Mouse (Mus musculus) neural tube, embryonic 11.5 days (tissue): ENCODE measurements around the gene Slc16a5. TPM values are rescaled to one million over a fixed set of nuclear protein-coding genes. Genes with fewer than 3 reads are reported as not detected.
"Not testable (repeated sequence)": the region's sequence is repeated elsewhere in the genome, so short reads cannot be mapped to it uniquely, and the experiment has no call there.

Experiments
- ATAC-seq: fragments of 200-750 bp; cut with Nextera tagmentation; 2 replicates; pipeline ENCODE4 v1.8.0; 2017; ENCODE audit warnings: moderate number of reproducible peaks, mild to moderate bottlenecking, moderate TSS enrichment, moderate library complexity; ENCODE audit not compliant: insufficient read depth, low FRiP score, low TSS enrichment
- DNase-seq: peaks from one replicate; pipeline ENCODE4 v3.0.0-alpha.2; 2015; ENCODE audit warnings: low spot score
- H3K27ac ChIP-seq: fragments of 300-500 bp; sonication (generic); 2 replicates; pipeline ENCODE4 v1.5.1; 2014; ENCODE audit warnings: low read depth, mild to moderate bottlenecking, low read length
- H3K27me3 ChIP-seq: fragments of 300-500 bp; sonication (generic); 2 replicates; pipeline ENCODE4 v1.6.1; 2014; ENCODE audit warnings: mild to moderate bottlenecking, low read length, mixed read lengths; ENCODE audit not compliant: control insufficient read depth, insufficient read depth
- H3K36me3 ChIP-seq: fragments of 300-500 bp; sonication (generic); 2 replicates; pipeline ENCODE4 v1.6.1; 2014; ENCODE audit warnings: mild to moderate bottlenecking, low read length, moderate library complexity, mixed read lengths; ENCODE audit not compliant: control insufficient read depth, insufficient read depth
- H3K4me1 ChIP-seq: fragments of 300-500 bp; sonication (generic); 2 replicates; pipeline ENCODE4 v1.6.1; 2014; ENCODE audit warnings: low read length, mixed read lengths; ENCODE audit not compliant: control insufficient read depth, insufficient read depth
- H3K4me2 ChIP-seq: fragments of 300-500 bp; sonication (generic); 2 replicates; pipeline ENCODE4 v1.6.1; 2014; ENCODE audit warnings: low read depth, mild to moderate bottlenecking, moderate library complexity
- H3K4me3 ChIP-seq: fragments of 300-500 bp; sonication (generic); 2 replicates; pipeline ENCODE4 v1.5.1; 2014; ENCODE audit warnings: low read depth, low read length
- H3K9ac ChIP-seq: fragments of 300-500 bp; sonication (generic); 2 replicates; pipeline ENCODE4 v1.6.1; 2014; ENCODE audit warnings: mild to moderate bottlenecking, low read length
- H3K9me3 ChIP-seq: fragments of 300-500 bp; sonication (generic); 2 replicates; pipeline ENCODE4 v1.6.1; 2016; ENCODE audit warnings: low read length; ENCODE audit not compliant: control insufficient read depth
- WGBS: fragments of 180-500 bp; shearing (Covaris S2); extraction: QIAGEN DNeasy Blood & Tissue Kit; methylation state at CpG from one replicate; pipeline ENCODE4 v1.1.7; 2014; 5-methylcytosine and 5-hydroxymethylcytosine counted together
- polyA plus RNA-seq: library from polyadenylated mRNA; unstranded; fragments of >200 nt; fragmentation: Nextera tagmentation; extraction: Ambion mirVana; gene quantifications from 2 replicates; pipeline ENCODE4 v1.2.1, GENCODE M21; 2014

The Slc16a5 gene
- polyA plus RNA-seq, 1 experiment from 2014 or later, result 0.11 TPM

DNA sequence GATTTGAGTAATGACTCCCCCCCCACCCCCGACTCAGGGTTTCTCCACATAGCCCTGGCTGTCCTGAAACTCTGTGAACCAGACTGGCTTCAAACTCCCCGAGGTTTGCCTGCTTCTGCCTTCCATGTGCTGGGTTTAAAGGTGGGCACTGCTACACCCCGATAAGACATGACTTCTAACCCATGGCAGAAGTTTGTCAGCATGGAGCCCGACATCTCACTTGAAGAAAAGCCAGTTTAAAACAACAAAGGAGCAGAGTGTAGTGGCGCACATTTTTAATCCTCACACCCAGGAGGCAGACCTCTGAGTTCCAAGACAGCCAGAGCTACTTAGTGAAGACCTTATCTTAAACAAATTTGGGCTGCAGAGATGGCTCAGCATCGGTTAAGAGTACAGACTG, 30.1 kb downstream of the Slc16a5 start:
- Histone ChIP-seq H3K9me3 (no peaks in the 10 kb centered on the region), H3K36me3 (peaks cover 3% of the 10 kb centered on the region; the same call in 1 of the 2 replicates), H3K4me2 (peak overlapping the region; percentile 56), H3K4me1 (peaks cover 3% of the 10 kb centered on the region), H3K4me3 (no peak overlapping the region), H3K27ac (no peak overlapping the region), H3K9ac (no peak overlapping the region), H3K27me3 (no peaks in the 10 kb centered on the region)
- WGBS, result 44% methylated on average over 6 of the region's 6 CpGs
- ATAC-seq, result no peak
- no peak for DNase-seq

DNA sequence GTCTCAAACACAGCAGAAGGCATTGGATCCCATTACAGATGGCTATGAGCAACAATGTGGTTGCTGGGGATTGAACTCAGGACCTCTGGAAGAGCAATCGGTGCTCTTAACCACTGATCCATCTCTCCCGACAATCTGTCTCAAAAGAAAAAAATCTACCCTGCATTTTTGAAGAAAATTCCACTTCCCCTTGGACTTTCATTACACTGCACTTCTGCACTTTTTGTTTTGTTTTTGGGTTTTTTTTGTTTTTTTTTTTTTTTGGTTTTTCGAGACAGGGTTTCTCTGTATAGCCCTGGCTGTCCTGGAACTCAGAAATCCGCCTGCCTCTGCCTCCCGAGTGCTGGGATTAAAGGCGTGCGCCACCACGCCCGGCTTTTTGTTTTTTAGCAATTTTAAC, 34.3 kb downstream of the Slc16a5 start:
- ATAC-seq, H3K9me3 ChIP-seq, H3K4me3 ChIP-seq, DNase-seq, H3K4me1 ChIP-seq, H3K9ac ChIP-seq, H3K27ac ChIP-seq, H3K27me3 ChIP-seq, H3K4me2 ChIP-seq: not testable (repeated sequence)
- H3K36me3 ChIP-seq, result peaks cover 13% of the 10 kb centered on the region
- WGBS, result 92% methylated on average over 9 of the region's 9 CpGs

DNA sequence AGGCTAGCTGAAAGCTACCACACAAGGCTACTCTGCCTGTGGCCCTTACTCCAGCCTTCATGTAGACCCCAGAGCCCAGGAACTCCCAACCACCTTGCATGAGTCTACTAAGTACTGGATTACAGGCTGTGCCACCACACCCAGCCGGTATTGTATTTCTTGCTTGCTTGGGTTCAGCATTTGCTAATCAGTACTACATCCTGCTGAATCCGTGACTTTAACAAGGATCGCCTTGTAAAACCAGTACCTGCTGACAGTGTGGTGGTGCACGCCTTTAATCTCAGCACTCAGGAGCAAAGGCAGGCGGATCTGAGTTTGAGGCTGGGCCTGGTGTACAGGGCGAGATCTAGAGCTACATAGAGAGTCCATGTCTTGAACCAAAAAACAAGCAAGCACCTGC, 40.4 kb downstream of the Slc16a5 start:
- peaks cover 17% of the 10 kb centered on the region for H3K36me3 ChIP-seq
- H3K9ac ChIP-seq, result no peak overlapping the region
- no peak overlapping the region for H3K4me2 ChIP-seq
- 99% methylated on average over 6 of the region's 6 CpGs for WGBS
- no peaks in the 10 kb centered on the region for H3K27me3 ChIP-seq
- no peak overlapping the region for H3K27ac ChIP-seq
- H3K4me1 ChIP-seq, result no peaks in the 10 kb centered on the region
- no peak for ATAC-seq
- no peak overlapping the region for H3K4me3 ChIP-seq
- no peak for DNase-seq
- H3K9me3 ChIP-seq, result no peaks in the 10 kb centered on the region

DNA sequence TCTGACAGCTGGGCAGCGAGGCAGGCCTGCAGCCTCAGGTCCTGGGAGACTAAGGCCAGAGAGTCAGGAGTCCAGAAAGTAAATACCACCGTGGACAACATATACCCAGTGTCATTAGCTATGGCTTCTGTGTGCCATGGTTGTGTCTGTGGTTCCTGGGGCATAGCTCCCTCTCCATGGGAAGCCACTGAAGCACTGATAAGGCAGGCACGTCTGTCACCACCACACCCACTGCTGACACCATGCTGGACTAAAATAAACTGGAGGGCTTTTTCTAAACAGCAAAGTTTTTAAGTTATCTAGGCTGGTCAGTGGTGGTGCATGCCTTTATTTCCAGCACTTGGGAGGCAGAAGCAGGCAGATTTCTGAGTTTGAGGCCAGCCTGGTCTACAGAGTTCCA, 44.3 kb downstream of the Slc16a5 start:
- Histone ChIP-seq H3K4me1 (peaks cover 26% of the 10 kb centered on the region), H3K4me2 (no peak overlapping the region), H3K4me3 (no peak overlapping the region), H3K9ac (no peak overlapping the region), H3K36me3 (peaks cover 7% of the 10 kb centered on the region), H3K27ac (no peak overlapping the region), H3K27me3 (no peaks in the 10 kb centered on the region), H3K9me3 (no peaks in the 10 kb centered on the region)
- WGBS, result 84% methylated on average over 3 of the region's 3 CpGs
- DNase-seq, result no peak
- no peak for ATAC-seq

DNA sequence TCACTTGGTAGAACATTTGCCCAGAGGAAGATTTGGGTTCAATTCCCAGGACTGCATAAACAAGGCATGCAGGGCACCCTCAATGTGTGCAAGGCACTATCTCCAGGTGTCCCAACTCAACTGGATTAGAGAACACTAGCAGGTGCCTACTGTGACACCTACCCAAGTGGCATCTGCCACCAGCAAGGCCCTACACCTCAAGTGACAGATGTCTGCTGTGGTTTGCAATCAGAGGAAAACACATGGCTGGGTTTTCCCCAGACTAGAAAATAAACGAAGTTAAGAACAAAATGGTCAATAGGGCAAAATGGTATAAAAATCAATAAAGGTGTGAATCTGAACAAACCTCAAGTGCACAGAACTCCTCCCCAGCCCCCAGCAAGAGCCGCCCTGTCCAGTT, 45.8 kb downstream of the Slc16a5 start:
- H3K4me3 ChIP-seq, result no peak overlapping the region
- WGBS, result 84% methylated on average over 2 of the region's 2 CpGs
- no peak overlapping the region for H3K9ac ChIP-seq
- no peaks in the 10 kb centered on the region for H3K9me3 ChIP-seq
- no peaks in the 10 kb centered on the region for H3K36me3 ChIP-seq
- no peak for DNase-seq
- no peak overlapping the region for H3K27ac ChIP-seq
- ATAC-seq, result no peak
- no peak overlapping the region for H3K4me2 ChIP-seq
- peaks cover 40% of the 10 kb centered on the region for H3K4me1 ChIP-seq
- no peaks in the 10 kb centered on the region for H3K27me3 ChIP-seq

DNA sequence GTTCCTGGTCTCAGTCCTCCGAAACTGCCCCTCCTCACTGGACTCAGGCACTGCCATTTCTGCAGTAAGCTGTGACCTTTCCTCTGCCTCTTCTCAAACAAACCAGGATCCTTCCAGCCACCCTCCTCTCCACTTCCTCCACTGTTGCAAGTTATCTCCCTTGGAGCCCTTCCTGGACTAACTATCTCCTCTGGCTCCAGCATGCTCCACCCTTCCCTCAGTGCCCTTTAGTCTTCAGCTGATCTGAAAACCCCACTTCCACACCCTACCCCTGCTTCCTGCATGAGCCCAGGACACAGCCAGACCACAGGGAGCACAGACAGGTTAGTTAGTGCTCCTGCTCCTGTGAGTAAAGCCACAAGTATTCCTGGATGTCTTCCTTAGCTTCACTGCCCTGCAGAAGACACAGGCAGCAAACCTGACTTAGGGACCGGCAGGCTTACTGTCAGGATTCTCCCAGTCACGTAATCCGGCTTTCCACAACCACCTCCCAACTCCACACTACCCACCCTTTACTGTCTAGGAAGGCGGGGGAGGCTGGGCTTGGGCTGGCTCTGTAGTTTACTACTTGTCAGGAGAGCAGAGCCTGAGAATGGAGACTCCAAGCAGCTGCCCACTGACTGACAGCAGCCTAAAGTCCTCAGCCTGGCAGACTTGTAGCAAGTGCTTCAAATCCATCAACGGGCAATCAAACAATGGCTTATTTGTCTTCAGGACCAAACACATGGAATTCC, 47.7 kb downstream of the Slc16a5 start:
- Histone ChIP-seq H3K4me2 (peak overlapping the region; percentile 36), H3K9me3 (no peaks in the 10 kb centered on the region), H3K4me1 (peaks cover 40% of the 10 kb centered on the region), H3K36me3 (no peaks in the 10 kb centered on the region), H3K27me3 (no peaks in the 10 kb centered on the region), H3K4me3 (no peak overlapping the region), H3K9ac (0 out of 2 replicates have a peak overlapping the region, but pooled peaks have one; percentile 26), H3K27ac (no peak overlapping the region)
- 51% methylated on average over 6 of the region's 6 CpGs for WGBS
- no peak for ATAC-seq
- no peak for DNase-seq

DNA sequence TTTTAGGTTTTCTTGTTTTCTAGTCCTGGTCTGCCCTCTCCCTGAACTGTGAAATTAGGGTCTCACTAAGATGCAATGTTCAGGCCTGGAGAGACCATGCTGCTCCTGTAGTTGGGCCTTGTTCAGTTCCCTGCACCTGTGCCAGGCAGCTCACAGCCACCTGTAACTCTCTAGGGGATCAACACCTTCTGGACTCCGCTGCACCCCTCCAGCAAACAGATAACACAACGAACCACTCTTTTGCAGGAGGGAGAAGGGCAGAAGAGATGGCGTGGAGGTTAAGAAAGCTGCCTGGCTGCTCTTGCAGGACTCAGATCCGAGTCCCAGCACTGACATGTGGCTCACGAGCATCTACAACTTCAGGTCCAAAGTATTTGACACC, 48.2 kb downstream of the Slc16a5 start:
- H3K9ac ChIP-seq, result 0 out of 2 replicates have a peak overlapping the region, but pooled peaks have one; percentile 26

DNA sequence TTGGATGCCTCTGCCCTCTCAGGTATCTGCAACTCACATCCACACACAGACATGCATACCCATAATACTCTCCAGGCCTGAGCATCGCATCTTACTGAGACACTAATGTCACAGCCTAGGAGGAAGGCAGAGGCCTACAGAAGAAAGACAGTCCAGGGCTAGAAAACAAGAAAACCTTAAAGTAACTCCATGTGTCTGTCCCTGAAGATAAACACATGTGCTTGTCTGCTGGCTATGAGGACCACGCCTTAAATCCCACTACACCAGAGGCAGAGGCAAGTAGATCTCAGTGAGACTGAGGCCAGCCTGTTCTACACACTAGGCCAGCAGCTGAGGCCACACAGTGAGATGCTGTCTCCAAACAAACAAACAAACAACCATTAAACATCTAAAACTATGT, 48.8 kb downstream of the Slc16a5 start:
- H3K4me2 ChIP-seq, result peak overlapping the region; percentile 96
- no peaks in the 10 kb centered on the region for H3K36me3 ChIP-seq
- no peak overlapping the region for H3K27ac ChIP-seq
- H3K4me1 ChIP-seq, result peaks cover 40% of the 10 kb centered on the region
- H3K9ac ChIP-seq, result peak overlapping the region; percentile 98
- DNase-seq (no peak), ATAC-seq (no peak)
- no peaks in the 10 kb centered on the region for H3K27me3 ChIP-seq
- no peaks in the 10 kb centered on the region for H3K9me3 ChIP-seq
- peak overlapping the region; percentile 100 for H3K4me3 ChIP-seq
- WGBS, result 75% methylated on average over 2 of the region's 2 CpGs

More for the DNA sequence above, 48.2 kb downstream of the Slc16a5 start:
- Histone ChIP-seq H3K4me1 (peaks cover 40% of the 10 kb centered on the region), H3K4me3 (peak overlapping the region; percentile 4; the same call in 1 of the 2 replicates), H3K27me3 (no peaks in the 10 kb centered on the region), H3K36me3 (no peaks in the 10 kb centered on the region), H3K27ac (no peak overlapping the region), H3K9me3 (no peaks in the 10 kb centered on the region), H3K4me2 (peak overlapping the region; percentile 36)
- WGBS, result 62% methylated on average over 5 of the region's 5 CpGs
- ATAC-seq (no peak), DNase-seq (no peak)

DNA sequence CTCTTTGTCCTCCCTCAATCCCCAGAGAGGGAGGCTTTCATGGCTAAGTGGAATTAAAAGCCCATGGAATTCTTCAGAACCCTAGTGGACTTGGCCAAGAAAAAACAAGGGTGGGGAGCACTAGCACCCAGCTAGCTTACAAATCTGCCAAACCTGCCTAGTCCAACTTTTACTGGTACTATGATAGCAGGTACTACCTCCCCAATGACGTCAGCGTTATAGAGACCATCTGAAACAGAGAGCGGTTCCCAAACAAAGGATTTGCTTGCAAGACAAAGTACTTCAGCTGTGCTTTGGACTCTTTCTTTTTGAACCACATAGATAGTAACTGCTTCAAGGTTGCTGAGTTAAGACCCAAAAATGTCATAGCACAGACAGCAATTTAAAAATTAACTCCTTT, 49.7 kb downstream of the Slc16a5 start:
- peak overlapping the region; percentile 64; the same call in 1 of the 2 replicates for H3K27ac ChIP-seq
- no peaks in the 10 kb centered on the region for H3K36me3 ChIP-seq
- peaks cover 40% of the 10 kb centered on the region for H3K4me1 ChIP-seq
- no peaks in the 10 kb centered on the region for H3K9me3 ChIP-seq
- H3K9ac ChIP-seq, result peak overlapping the region; percentile 98
- DNase-seq, result no peak
- ATAC-seq, result no peak
- peak overlapping the region; percentile 100 for H3K4me3 ChIP-seq
- 69% methylated on average over 3 of the region's 3 CpGs for WGBS
- no peaks in the 10 kb centered on the region for H3K27me3 ChIP-seq
- H3K4me2 ChIP-seq, result peak overlapping the region; percentile 96
